Mouse (Mus musculus) testis, adult 2 months (tissue): ENCODE results near the gene Dnah2.

Source experiments
- CTCF ChIP-seq: fragments of 200-500 bp; IDR thresholded peaks from 2 replicates; pipeline ENCODE4 v1.5.1; 2012; ENCODE audit warnings: low read depth, mild to moderate bottlenecking, inconsistent platforms, low read length, moderate library complexity; ENCODE audit not compliant: control insufficient read depth, insufficient read depth, insufficient replicate concordance
- POLR2A ChIP-seq: fragments of 200-500 bp; IDR thresholded peaks from 2 replicates; pipeline ENCODE4 v1.6.1; 2012; ENCODE audit warnings: low read depth, mild to moderate bottlenecking, inconsistent platforms, low read length, moderate library complexity; ENCODE audit not compliant: control insufficient read depth

GRCm38 (mm10) chr11:69420554-69421000 is 128.3 kb downstream of the Dnah2 start:
- no peak for TF ChIP-seq CTCF
- TF ChIP-seq POLR2A, result no peak
